In the genomic region with DNA sequence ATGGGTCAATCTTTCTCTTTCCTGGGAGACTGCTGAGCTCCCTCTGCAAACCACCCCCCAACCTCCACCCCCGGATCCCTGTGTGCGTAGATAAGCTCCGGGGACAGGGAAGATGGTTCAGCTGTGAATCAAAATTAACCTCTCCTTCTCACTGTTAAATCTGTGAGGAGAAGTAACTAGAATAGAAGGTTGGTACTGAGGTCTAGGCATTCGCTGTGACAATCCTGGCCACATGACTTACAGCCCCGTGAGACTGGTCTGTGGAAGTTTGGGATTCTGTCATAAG, we compare ENCODE assay signal across 15 mouse cellular contexts.
"Had no signal": no experiment of that assay in that cellular context is flagged by ENCODE, and none has a peak within 500 bp of the region (broad histone marks: within the 10 kb centered on the region; RNA-seq: fewer than 3 reads in every experiment).

No protein-coding gene starts in this region.

- H3K36me3 ChIP-seq: kidney, embryonic 15.5 days; liver, embryonic 12.5 days; lung, embryonic 15.5 days; midbrain, embryonic 12.5 days; neural tube, embryonic 13.5 days had no signal

- H3K27ac ChIP-seq: kidney, embryonic 15.5 days; liver, embryonic 12.5 days; lung, embryonic 15.5 days; macrophage; midbrain, embryonic 12.5 days; neural tube, embryonic 13.5 days had no signal

- H3K27me3 ChIP-seq: kidney, embryonic 15.5 days; liver, embryonic 12.5 days; lung, embryonic 15.5 days; midbrain, embryonic 12.5 days; neural tube, embryonic 13.5 days had no signal

- DNase-seq: kidney, postnatal 14 days; left cerebral cortex, postnatal 4 days; lung, postnatal 14 days; retina, postnatal 1 day; right cerebral cortex, postnatal 14 days; thymus, adult 18-20 months; thymus, postnatal 14 days had no signal

- H3K4me3 ChIP-seq: kidney, embryonic 15.5 days; liver, embryonic 12.5 days; lung, embryonic 15.5 days; megakaryocyte, embryonic 14.5 days; midbrain, embryonic 12.5 days; neural tube, embryonic 13.5 days had no signal

- H3K9me3 ChIP-seq: kidney, embryonic 15.5 days; liver, embryonic 12.5 days; lung, embryonic 15.5 days; neural tube, embryonic 13.5 days had no signal

- H3K4me1 ChIP-seq: kidney, embryonic 15.5 days; lung, embryonic 15.5 days; midbrain, embryonic 12.5 days; neural tube, embryonic 13.5 days had no signal

- ATAC-seq: liver, embryonic 12.5 days; midbrain, embryonic 16.5 days had no signal
